Mouse (Mus musculus) thymus, adult 2 months (tissue): ENCODE measurements around the gene Edil3. TPM values are rescaled to one million over a fixed set of nuclear protein-coding genes. Genes with fewer than 3 reads are reported as not detected.

Source experiments
- DNase-seq: peaks from one replicate; pipeline ENCODE4 v3.0.0; 2021
- H3K27ac ChIP-seq: fragments of 200-500 bp; 2 replicates; pipeline ENCODE4 v1.5.1; 2012; ENCODE audit warnings: low read length, control low read depth; ENCODE audit not compliant: control insufficient read depth, insufficient read depth
- H3K27me3 ChIP-seq: fragments of 200-500 bp; 2 replicates; pipeline ENCODE4 v1.6.1; 2012; ENCODE audit warnings: mild to moderate bottlenecking, low read length, moderate library complexity, mixed read lengths; ENCODE audit not compliant: control insufficient read depth, insufficient read depth
- H3K36me3 ChIP-seq: fragments of 200-500 bp; 2 replicates; pipeline ENCODE4 v1.6.1; 2012; ENCODE audit warnings: mild to moderate bottlenecking, low read length, moderate library complexity; ENCODE audit not compliant: control insufficient read depth, insufficient read depth
- H3K4me1 ChIP-seq: fragments of 200-500 bp; replicated peaks from 2 replicates; pipeline ENCODE4 v1.6.1; 2012; ENCODE audit warnings: low read length; ENCODE audit not compliant: control insufficient read depth, insufficient read depth
- H3K4me3 ChIP-seq: fragments of 200-500 bp; 2 replicates; pipeline ENCODE4 v1.5.1; 2012; ENCODE audit warnings: mild to moderate bottlenecking, low read length, control low read depth, moderate library complexity; ENCODE audit not compliant: control insufficient read depth, insufficient read depth
- CTCF ChIP-seq: fragments of 200-500 bp; IDR thresholded peaks from 2 replicates; pipeline ENCODE4 v1.5.1; 2012; ENCODE audit warnings: mild to moderate bottlenecking, control low read depth, low read length, moderate library complexity, borderline replicate concordance; ENCODE audit not compliant: control insufficient read depth, poor library complexity, insufficient read depth; ENCODE audit errors: extremely low read depth
- POLR2A ChIP-seq: fragments of 200-500 bp; IDR thresholded peaks from 2 replicates; pipeline ENCODE4 v1.6.1; 2012; ENCODE audit warnings: mild to moderate bottlenecking, low read length, control low read depth, moderate library complexity; ENCODE audit not compliant: control insufficient read depth, poor library complexity, insufficient read depth; ENCODE audit errors: extremely low read depth
- WGBS: fragments of 180-500 bp; shearing (Covaris S2); methylation state at CpG from one replicate; pipeline ENCODE4 v1.1.7; 2018; 5-methylcytosine and 5-hydroxymethylcytosine counted together
- polyA plus RNA-seq: library from polyadenylated mRNA; depleted of rRNA; stranded (reverse); fragments of >200 nt; gene quantifications from 2 replicates; pipeline ENCODE4 v1.2.3, GENCODE M21; 2012; rRNA removed

Gene Edil3
- polyA plus RNA-seq = 0.05 TPM in 1 of 2 replicates, not detected in the other

- Histone ChIP-seq H3K4me1 (no peaks in the 10 kb centered on the region), H3K27me3 (peaks cover 5% of the 10 kb centered on the region; the same call in 1 of the 2 replicates), H3K27ac (no peak within 1 kb of the TSS), H3K36me3 (no peaks in the 10 kb centered on the region), H3K4me3 (no peak within 1 kb of the TSS)
- no peak for DNase-seq
- WGBS = 2% methylated on average over 60 of the region's 60 CpGs
- TF ChIP-seq CTCF (no peak), POLR2A (no peak)
Observed at GRCm38 (mm10) chr13:88821440-88822331, at the start of gene Edil3. TSS of gene Edil3 (plus strand) at chr13:88821472.

- H3K4me3 ChIP-seq = no peak overlapping the region
- H3K27ac ChIP-seq = no peak overlapping the region
- no peak for DNase-seq
- H3K27me3 ChIP-seq = no peaks in the 10 kb centered on the region
- H3K36me3 ChIP-seq = no peaks in the 10 kb centered on the region
- no peaks in the 10 kb centered on the region for H3K4me1 ChIP-seq
- TF ChIP-seq POLR2A (no peak), CTCF (no peak)
- 94% methylated on average over 1 of the region's 1 CpGs for WGBS
Observed at GRCm38 (mm10) chr13:88799186-88799585, 22.1 kb upstream of the Edil3 start.

- no peak for TF ChIP-seq POLR2A
- TF ChIP-seq CTCF = no peak
- no peaks in the 10 kb centered on the region for H3K27me3 ChIP-seq
Observed at GRCm38 (mm10) chr13:88801006-88801405, 20.3 kb upstream of the Edil3 start.

GRCm38 (mm10) chr13:88805838-88806237, 15.4 kb upstream of the Edil3 start:
- WGBS = 3% methylated on average over 1 of the region's 1 CpGs
- H3K4me3 ChIP-seq = no peak overlapping the region
- H3K27me3 ChIP-seq = no peaks in the 10 kb centered on the region
- no peaks in the 10 kb centered on the region for H3K36me3 ChIP-seq
- no peaks in the 10 kb centered on the region for H3K4me1 ChIP-seq
- DNase-seq = no peak
- TF ChIP-seq POLR2A (no peak), CTCF (no peak)
- H3K27ac ChIP-seq = no peak overlapping the region

More at GRCm38 (mm10) chr13:88801006-88801405, 20.3 kb upstream of the Edil3 start:
- WGBS = 94% methylated on average over 1 of the region's 1 CpGs
- Histone ChIP-seq H3K4me3 (no peak overlapping the region), H3K36me3 (no peaks in the 10 kb centered on the region), H3K27ac (no peak overlapping the region), H3K4me1 (no peaks in the 10 kb centered on the region)
- no peak for DNase-seq

- 70% methylated on average over 3 of the region's 3 CpGs for WGBS
- Histone ChIP-seq H3K4me3 (no peak overlapping the region), H3K4me1 (no peaks in the 10 kb centered on the region), H3K27ac (no peak overlapping the region), H3K36me3 (no peaks in the 10 kb centered on the region), H3K27me3 (no peaks in the 10 kb centered on the region)
- no peak for DNase-seq
- TF ChIP-seq CTCF = no peak
- TF ChIP-seq POLR2A = no peak
Observed at GRCm38 (mm10) chr13:88806269-88806668, 15.0 kb upstream of the Edil3 start.

- no peaks in the 10 kb centered on the region for H3K4me1 ChIP-seq
- TF ChIP-seq POLR2A (no peak), CTCF (no peak)
- DNase-seq = no peak
- WGBS = 44% methylated on average over 1 of the region's 1 CpGs
- no peaks in the 10 kb centered on the region for H3K27me3 ChIP-seq
- no peak overlapping the region for H3K27ac ChIP-seq
- H3K36me3 ChIP-seq = no peaks in the 10 kb centered on the region
- H3K4me3 ChIP-seq = no peak overlapping the region
Observed at GRCm38 (mm10) chr13:88810097-88810496, 11.2 kb upstream of the Edil3 start.
